ENCODE assay signal across 12 mouse cellular contexts in the genomic region with DNA sequence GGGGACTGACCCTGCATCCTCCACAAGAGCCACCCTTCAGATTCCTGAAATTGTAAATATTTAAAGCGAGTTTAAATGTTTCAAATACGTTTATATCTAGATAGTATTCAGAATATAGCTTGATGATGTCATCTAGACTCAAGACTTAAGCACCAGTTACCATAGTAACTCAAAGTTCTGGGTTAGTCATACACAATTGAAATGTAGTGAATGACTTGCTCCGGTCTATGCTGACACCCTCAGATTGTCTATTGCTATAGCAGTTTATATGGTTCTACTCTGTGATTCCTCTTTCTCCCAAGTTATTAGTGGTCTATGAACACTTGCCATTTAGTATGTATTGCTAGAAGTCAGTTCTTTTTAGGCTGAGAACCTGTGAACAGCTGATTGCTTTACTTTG. TPM values are rescaled to one million over a fixed set of nuclear protein-coding genes. Genes with fewer than 3 reads are reported as not detected.
A peak's percentile ranks its signal among the peaks of the same experiment; 100 is the strongest.
DNase-seq lines count a peak whose midpoint lies in the region; ATAC-seq lines count a peak whose summit lies in the region.
"Had no signal": no experiment of that assay in that cellular context is flagged by ENCODE, and none has a peak within 500 bp of the region (broad histone marks: within the 10 kb centered on the region; RNA-seq: fewer than 3 reads in every experiment).

No protein-coding gene starts in this region.

- peak; percentile 61; the same call in 1 of the 2 replicates for ATAC-seq in hindbrain, embryonic 15.5 days (ENCODE audit: low FRiP score, low read depth)
- no peak for ATAC-seq in hindbrain, embryonic 11.5 days (ENCODE audit: low FRiP score)
- ATAC-seq in megakaryocyte, adult 5-6 weeks (ENCODE audit: poor library complexity, severe bottlenecking), result peak; percentile 48; the same call in 1 of the 2 replicates

- peaks cover 6% of the 10 kb centered on the region for H3K36me3 ChIP-seq in hindbrain, embryonic 15.5 days
- peaks cover 6% of the 10 kb centered on the region for H3K36me3 ChIP-seq in hindbrain, embryonic 11.5 days (ENCODE audit: control insufficient read depth, insufficient read depth, low read length)

- H3K27me3 ChIP-seq in hindbrain, embryonic 15.5 days, result no peaks in the 10 kb centered on the region
- H3K27me3 ChIP-seq in hindbrain, embryonic 11.5 days (ENCODE audit: control insufficient read depth, insufficient read depth, low read length), result no peaks in the 10 kb centered on the region
- H3K27me3 ChIP-seq: megakaryocyte, embryonic 14.5 days had no signal

- no peaks in the 10 kb centered on the region for H3K9me3 ChIP-seq in hindbrain, embryonic 15.5 days
- H3K9me3 ChIP-seq in hindbrain, embryonic 11.5 days (ENCODE audit: control insufficient read depth, low read length), result no peaks in the 10 kb centered on the region
- H3K9me3 ChIP-seq: megakaryocyte, embryonic 14.5 days had no signal

- H3K4me2 ChIP-seq in hindbrain, embryonic 15.5 days, result no peak overlapping the region
- no peak overlapping the region for H3K4me2 ChIP-seq in hindbrain, embryonic 11.5 days (replicated peaks; ENCODE audit: low read depth, low read length)

- H3K27ac ChIP-seq in hindbrain, embryonic 15.5 days (replicated peaks), result no peak overlapping the region
- H3K27ac ChIP-seq in hindbrain, embryonic 11.5 days (ENCODE audit: low read depth, low read length), result no peak overlapping the region

- no peak overlapping the region for H3K4me3 ChIP-seq in hindbrain, embryonic 15.5 days
- H3K4me3 ChIP-seq in hindbrain, embryonic 11.5 days (ENCODE audit: low read depth, low read length), result no peak overlapping the region
- H3K4me3 ChIP-seq: megakaryocyte, embryonic 14.5 days had no signal

- H3K9ac ChIP-seq in hindbrain, embryonic 15.5 days, result no peak overlapping the region
- no peak overlapping the region for H3K9ac ChIP-seq in hindbrain, embryonic 11.5 days (ENCODE audit: low read depth, low read length)

- peaks cover 22% of the 10 kb centered on the region for H3K4me1 ChIP-seq in hindbrain, embryonic 15.5 days (replicated peaks)
- no peaks in the 10 kb centered on the region for H3K4me1 ChIP-seq in hindbrain, embryonic 11.5 days (replicated peaks; ENCODE audit: control insufficient read depth, insufficient read depth, low read length)

- no peak for DNase-seq in hindbrain, embryonic 11.5 days (ENCODE audit: low spot score)
- DNase-seq in 416B (ENCODE audit: low read depth) (peak; percentile 86), NIH3T3 (ENCODE audit: low read depth) (peak; percentile 86)
- no peak for DNase-seq in gastrocnemius, postnatal 4 days (ENCODE audit: low spot score in 2 of 2)
- no peak for DNase-seq in gastrocnemius, postnatal 10 days
- DNase-seq: heart, adult 18-20 months; kidney, postnatal 10 days; left cerebral cortex, postnatal 4 days had no signal

- WGBS in hindbrain, embryonic 15.5 days, result 77% methylated on average over 3 of the region's 3 CpGs
- 81% methylated on average over 3 of the region's 3 CpGs for WGBS in hindbrain, embryonic 11.5 days

RNA-seq across cellular contexts. Expression of a gene that starts 14.2 kb away (rescaled TPM):
- 23.3 and 23.9 TPM in 2 replicates for polyA plus RNA-seq in hindbrain, embryonic 15.5 days (2015; fragmentation: Nextera tagmentation; extraction: Ambion mirVana)
- polyA plus RNA-seq in hindbrain, embryonic 11.5 days (2014; fragmentation: Nextera tagmentation; extraction: Ambion mirVana), result 57.9 and 71.1 TPM in 2 replicates
- total RNA-seq in megakaryocyte, adult 5-6 weeks (2015), result 20.4 and 21.8 TPM in 2 replicates
- 31.6 and 32.5 TPM in 2 replicates for total RNA-seq in megakaryocyte, adult 5-6 weeks (2017)
- 10 to 100 TPM; 20.3 to 26.3 TPM for total RNA-seq in gastrocnemius, postnatal 4 days (2021)
- 10 to 100 TPM; 17.6 to 19.3 TPM for total RNA-seq in gastrocnemius, postnatal 10 days (2021)

RNA-seq across cellular contexts. Expression of a gene that starts 40.6 kb away (rescaled TPM):
- polyA plus RNA-seq in hindbrain, embryonic 15.5 days (2015; fragmentation: Nextera tagmentation; extraction: Ambion mirVana), result 55.6 and 76.0 TPM in 2 replicates
- polyA plus RNA-seq in hindbrain, embryonic 11.5 days (2014; fragmentation: Nextera tagmentation; extraction: Ambion mirVana), result 7.7 and 8.8 TPM in 2 replicates
- not detected in 2 replicates for total RNA-seq in megakaryocyte, adult 5-6 weeks (2015)
- not detected in 2 replicates for total RNA-seq in megakaryocyte, adult 5-6 weeks (2017)
- total RNA-seq in gastrocnemius, postnatal 4 days (2021), result 1 to 10 TPM; 1.5 to 1.6 TPM
- 1 to 10 TPM in 1 of 2 experiments, under 1 TPM in 1; 0.95 to 2.0 TPM for total RNA-seq in gastrocnemius, postnatal 10 days (2021)
- total RNA-seq: MEL had no signal

Comparison
In these comparisons a context has a peak if more than half of its experiments do, and no peak if none do; other contexts are left out.
1. DNase-seq: peak in 416B (single experiment) and NIH3T3 (single experiment); none in hindbrain, embryonic 11.5 days (single experiment), gastrocnemius, postnatal 4 days (0 of 2) and gastrocnemius, postnatal 10 days (single experiment).